14 mouse cellular contexts compared by ENCODE assay signal in genomic region chr6:90688742-90689141, GRCm38 (mm10).
DNase-seq lines count a peak whose midpoint lies in the region; ATAC-seq and TF ChIP-seq lines count a peak whose summit lies in the region.
"Had no signal": no experiment of that assay in that cellular context is flagged by ENCODE, and none has a peak within 500 bp of the region (broad histone marks: within the 10 kb centered on the region; RNA-seq: fewer than 3 reads in every experiment).

No protein-coding gene starts in this region.

- 86% methylated on average over 3 of the region's 3 CpGs for WGBS in kidney, embryonic 14.5 days
- 21% methylated on average over 3 of the region's 3 CpGs for WGBS in heart, embryonic 15.5 days

- no peak overlapping the region for H3K27ac ChIP-seq in kidney, embryonic 14.5 days (ENCODE audit: low read depth, low read length)
- peak overlapping the region; percentile 56 for H3K27ac ChIP-seq in CH12.LX (ENCODE audit: insufficient read depth, low read depth)
- peak overlapping the region; percentile 82 for H3K27ac ChIP-seq in heart, embryonic 15.5 days
- H3K27ac ChIP-seq: embryonic facial prominence, embryonic 13.5 days; forebrain, embryonic 15.5 days; hindbrain, embryonic 15.5 days had no signal

- no peak overlapping the region for H3K9ac ChIP-seq in kidney, embryonic 14.5 days (ENCODE audit: low read depth, low read length)
- H3K9ac ChIP-seq in CH12.LX (ENCODE audit: insufficient read depth, low read depth): no peak overlapping the region
- 0 out of 2 replicates have a peak overlapping the region, but pooled peaks have one; percentile 15 for H3K9ac ChIP-seq in heart, embryonic 15.5 days
- H3K9ac ChIP-seq: embryonic facial prominence, embryonic 13.5 days; forebrain, embryonic 15.5 days; hindbrain, embryonic 15.5 days had no signal

- DNase-seq in frontal cortex, adult 2 months (ENCODE audit: extremely low spot score in 1 of 2, low spot score in 1 of 2): no peak
- peak; percentile 32 for DNase-seq in kidney, adult 9 months
- peak; percentile 78 for DNase-seq in CH12.LX (ENCODE audit: extremely low read depth)
- DNase-seq in embryo, embryonic 10 days (ENCODE audit: low spot score): no peak
- DNase-seq in urinary bladder, adult 2 months (ENCODE audit: low spot score): no peak
- DNase-seq: adrenal gland, adult 8-10 months; gastrocnemius, postnatal 36 days; lung, adult 2 months had no signal

- dilution Hi-C loops in CH12.LX (cut with MboI; ENCODE audit: extremely low pct_ligation_motif_present, extremely low pct_unique_long_range_greater_than_20kb, low sequenced_read_pairs): no loop called here

- TF ChIP-seq RAD21 in CH12.LX (IDR thresholded peaks at IDR 0.05; ENCODE audit: low read depth, low read length): no peak; the same call in 1 of the 2 replicates

- no peaks in the 10 kb centered on the region for H3K9me3 ChIP-seq in kidney, embryonic 14.5 days (ENCODE audit: control insufficient read depth, low read length)
- H3K9me3 ChIP-seq in CH12.LX (replicated peaks; ENCODE audit: low read length): no peaks in the 10 kb centered on the region
- H3K9me3 ChIP-seq in heart, embryonic 15.5 days (replicated peaks): no peaks in the 10 kb centered on the region
- H3K9me3 ChIP-seq: embryonic facial prominence, embryonic 13.5 days; forebrain, embryonic 15.5 days; hindbrain, embryonic 15.5 days had no signal

- H3K4me3 ChIP-seq in kidney, embryonic 14.5 days (ENCODE audit: low read length): no peak overlapping the region
- no peak overlapping the region for H3K4me3 ChIP-seq in CH12.LX (replicated peaks in 1 of 3; ENCODE audit: low read depth in 2 of 3, low read length in 2 of 3, poor library complexity in 1 of 3)
- H3K4me3 ChIP-seq in heart, embryonic 15.5 days: no peak overlapping the region
- H3K4me3 ChIP-seq: embryonic facial prominence, embryonic 13.5 days; forebrain, embryonic 15.5 days; hindbrain, embryonic 15.5 days had no signal

- peak; percentile 44; the same call in 1 of the 2 replicates for TF ChIP-seq EP300 in CH12.LX (IDR thresholded peaks at IDR 0.05; ENCODE audit: low read length)

- H3K27me3 ChIP-seq in kidney, embryonic 14.5 days (ENCODE audit: control insufficient read depth, insufficient read depth, low read length): no peaks in the 10 kb centered on the region
- no peaks in the 10 kb centered on the region for H3K27me3 ChIP-seq in CH12.LX (replicated peaks)
- H3K27me3 ChIP-seq in heart, embryonic 15.5 days: no peaks in the 10 kb centered on the region
- H3K27me3 ChIP-seq: embryonic facial prominence, embryonic 13.5 days; forebrain, embryonic 15.5 days; hindbrain, embryonic 15.5 days had no signal

- TF ChIP-seq CTCF in CH12.LX (conservative IDR thresholded peaks at IDR 0.05 in 1 of 2, IDR thresholded peaks at IDR 0.05 in 1 of 2; ENCODE audit: low read depth in 2 of 2, low read length in 2 of 2): 0 out of 4 replicates have a peak, but pooled peaks of 1 of the 2 experiments have one; percentile 21

- H3K4me1 ChIP-seq in kidney, embryonic 14.5 days (ENCODE audit: control insufficient read depth, insufficient read depth, low read length): no peaks in the 10 kb centered on the region
- H3K4me1 ChIP-seq in CH12.LX (ENCODE audit: control insufficient read depth in 1 of 2, insufficient read depth in 2 of 2): peaks cover 29 to 81% of the 10 kb centered on the region in 2 experiments
- peaks cover 60% of the 10 kb centered on the region for H3K4me1 ChIP-seq in heart, embryonic 15.5 days (replicated peaks)

- in situ Hi-C loops in CH12.LX (cut with MboI; ENCODE audit: low pct_ligation_motif_present, low pct_unique_long_range_greater_than_20kb, low sequenced_read_pairs): no loop called here

- no peak overlapping the region for H3K4me2 ChIP-seq in kidney, embryonic 14.5 days (replicated peaks; ENCODE audit: low read depth, low read length)
- H3K4me2 ChIP-seq in CH12.LX (ENCODE audit: insufficient read depth, low read depth, poor library complexity, severe bottlenecking): no peak overlapping the region
- H3K4me2 ChIP-seq in heart, embryonic 15.5 days: peak overlapping the region; percentile 33
- H3K4me2 ChIP-seq: embryonic facial prominence, embryonic 13.5 days; forebrain, embryonic 15.5 days; hindbrain, embryonic 15.5 days had no signal

- peaks cover 44% of the 10 kb centered on the region for H3K36me3 ChIP-seq in kidney, embryonic 14.5 days (ENCODE audit: control insufficient read depth, insufficient read depth, low read length)
- H3K36me3 ChIP-seq in CH12.LX (replicated peaks in 1 of 2; ENCODE audit: control insufficient read depth in 1 of 2, insufficient read depth in 1 of 2, low read length in 1 of 2): peaks cover 83 to 99% of the 10 kb centered on the region in 2 experiments
- peaks cover 44% of the 10 kb centered on the region for H3K36me3 ChIP-seq in heart, embryonic 15.5 days

- ATAC-seq in frontal cortex, adult (ENCODE audit: low TSS enrichment): peak; percentile 44
- ATAC-seq in kidney, embryonic 14.5 days (ENCODE audit: low FRiP score, low TSS enrichment): no peak
- ATAC-seq in heart, embryonic 15.5 days (replicated peaks; ENCODE audit: insufficient number of reproducible peaks, insufficient read depth, low FRiP score, low read depth): peak; percentile 77
- ATAC-seq: forebrain, embryonic 15.5 days had no signal

- peaks cover 32% of the 10 kb centered on the region for H3K79me2 ChIP-seq in CH12.LX (replicated peaks; ENCODE audit: control insufficient read depth, extremely low read depth, insufficient read depth, poor library complexity, severe bottlenecking)

- no peak for TF ChIP-seq POLR2A in CH12.LX (IDR thresholded peaks at IDR 0.05; ENCODE audit: low read depth, low read length)

TF ChIP-seq in CH12.LX, 34 proteins besides CTCF, POLR2A, EP300 and RAD21:
- TF ChIP-seq USF1 (IDR thresholded peaks at IDR 0.05; ENCODE audit: low read depth, low read length): no peak
- peak; percentile 80 for TF ChIP-seq ETS1 (conservative IDR thresholded peaks at IDR 0.05; ENCODE audit: low read depth, low read length)
- TF ChIP-seq IRF4 (IDR thresholded peaks at IDR 0.05; ENCODE audit: low read depth, low read length): 0 out of 2 replicates have a peak, but pooled peaks have one; percentile 29
- TF ChIP-seq RCOR1 (conservative IDR thresholded peaks at IDR 0.05; ENCODE audit: low read depth, low read length): no peak
- TF ChIP-seq MEF2A (IDR thresholded peaks at IDR 0.05; ENCODE audit: borderline replicate concordance, low read depth, low read length): peak; percentile 98
- TF ChIP-seq MYC (IDR thresholded peaks at IDR 0.05; ENCODE audit: low read depth, low read length): no peak
- peak; percentile 53; the same call in 1 of the 2 replicates for TF ChIP-seq MAZ (IDR thresholded peaks at IDR 0.05; ENCODE audit: low read depth, low read length)
- 0 out of 2 replicates have a peak, but pooled peaks have one; percentile 31 for TF ChIP-seq MAFK (IDR thresholded peaks at IDR 0.05; ENCODE audit: insufficient replicate concordance, low read length)
- TF ChIP-seq JUND (conservative IDR thresholded peaks at IDR 0.05; ENCODE audit: low read depth, low read length): no peak
- TF ChIP-seq ELF1 (IDR thresholded peaks at IDR 0.05; ENCODE audit: low read depth, low read length): no peak
- TF ChIP-seq TCF12 (IDR thresholded peaks at IDR 0.05; ENCODE audit: low read depth, low read length): peak; percentile 57; the same call in 1 of the 2 replicates
- no peak for TF ChIP-seq KAT2A (IDR thresholded peaks at IDR 0.05; ENCODE audit: insufficient replicate concordance, low read length)
- peak; percentile 54; the same call in 1 of the 2 replicates for TF ChIP-seq MXI1 (IDR thresholded peaks at IDR 0.05; ENCODE audit: low read depth, low read length)
- no peak; the same call in 1 of the 2 replicates for TF ChIP-seq SMC3 (IDR thresholded peaks at IDR 0.05; ENCODE audit: low read depth, low read length)
- TF ChIP-seq ZNF384 (IDR thresholded peaks at IDR 0.05; ENCODE audit: low read depth, low read length): no peak
- TF ChIP-seq NELFE (IDR thresholded peaks at IDR 0.05; ENCODE audit: low read depth, low read length): no peak
- peak; percentile 79 for TF ChIP-seq BHLHE40 (IDR thresholded peaks at IDR 0.05; ENCODE audit: low read depth, low read length)
- no peak for TF ChIP-seq CHD2 (IDR thresholded peaks at IDR 0.05; ENCODE audit: low read length)

Comparison
In these comparisons a context has a peak if more than half of its experiments do, and no peak if none do; other contexts are left out.
1. DNase-seq: peak in kidney, adult 9 months (single experiment) and CH12.LX (single experiment); none in frontal cortex, adult 2 months (0 of 2), embryo, embryonic 10 days (single experiment) and urinary bladder, adult 2 months (single experiment).